Mouse (Mus musculus) effector memory CD4-positive, alpha-beta T cell, adult 7 months (primary cell): ENCODE data around the gene B3galnt2. TPM values are rescaled to one million over a fixed set of nuclear protein-coding genes. Genes with fewer than 3 reads are reported as not detected.

Experiments used
- polyA plus RNA-seq: library from polyadenylated mRNA; unstranded; fragments of 100-300 nt; shearing (Covaris generic); gene quantifications from one replicate; pipeline ENCODE4 v1.2.1, GENCODE M21; 2017

The B3galnt2 gene
- polyA plus RNA-seq = 25.3 TPM

GRCm38 (mm10) chr13:13953874-13954832 is at the start of gene B3galnt2:
B3galnt2 (plus strand) TSS chr13:13954469.

GRCm38 (mm10) chr13:14039292-14039965 is 85.2 kb downstream of the B3galnt2 start, which contains the start of gene Tbce:
Tbce (minus strand) TSS chr13:14039638.

Other genes starting within 250 kb of the B3galnt2 start
- gene Gng4, start 170.4 kb upstream of the B3galnt2 start, polyA plus RNA-seq = 0.80 TPM
- 60.0 TPM for gene Tbce, start 85.2 kb downstream of the B3galnt2 start, polyA plus RNA-seq
- 163 TPM for gene Arid4b, start 108.8 kb downstream of the B3galnt2 start, polyA plus RNA-seq
- gene Ggps1, start 109.0 kb downstream of the B3galnt2 start, polyA plus RNA-seq = 77.8 TPM